In the genomic region with DNA sequence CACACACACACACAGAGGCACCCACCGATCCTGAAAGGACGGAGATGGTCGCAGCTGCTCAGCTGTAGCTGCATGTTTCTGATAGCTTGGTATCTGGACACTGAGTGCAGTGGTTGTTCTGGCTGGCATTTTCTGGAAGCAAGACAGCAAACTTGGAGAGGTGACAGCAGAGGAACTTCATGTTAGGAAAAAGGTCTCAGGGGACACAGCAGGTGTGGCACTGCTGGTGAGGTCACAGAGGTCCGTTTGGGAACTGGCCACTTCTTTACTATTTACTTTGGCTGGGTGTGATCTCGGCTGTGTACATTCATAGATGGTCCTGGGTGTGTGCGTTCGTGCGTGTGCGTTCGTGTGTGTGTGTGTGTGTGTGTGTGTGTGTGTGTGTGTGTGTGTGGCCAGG, we compare ENCODE assay signal across 16 mouse cellular contexts. TPM values are rescaled to one million over a fixed set of nuclear protein-coding genes. Genes with fewer than 3 reads are reported as not detected.
DNase-seq lines count a peak whose midpoint lies in the region; ATAC-seq and TF ChIP-seq lines count a peak whose summit lies in the region.
"Had no signal": no experiment of that assay in that cellular context is flagged by ENCODE, and none has a peak within 500 bp of the region (broad histone marks: within the 10 kb centered on the region; RNA-seq: fewer than 3 reads in every experiment).

No protein-coding gene starts in this region.

- H3K4me3 ChIP-seq in heart, adult 2 months = no peak overlapping the region
- H3K4me3 ChIP-seq in lung, postnatal 0 days (ENCODE audit: low read depth, low read length) = no peak overlapping the region
- no peak overlapping the region for H3K4me3 ChIP-seq in lung, adult 2 months (replicated peaks; ENCODE audit: extremely low read depth, low read depth, low read length)
- no peak overlapping the region for H3K4me3 ChIP-seq in intestine, embryonic 16.5 days (ENCODE audit: low read length)
- H3K4me3 ChIP-seq: embryonic facial prominence, embryonic 13.5 days; hindbrain, embryonic 13.5 days; layer of hippocampus, adult 2 months; limb, embryonic 12.5 days; neural tube, embryonic 12.5 days had no signal

- no peak overlapping the region for H3K4me2 ChIP-seq in lung, postnatal 0 days (replicated peaks; ENCODE audit: low read depth, low read length)
- H3K4me2 ChIP-seq in intestine, embryonic 16.5 days (ENCODE audit: low read depth, low read length) = no peak overlapping the region
- H3K4me2 ChIP-seq: embryonic facial prominence, embryonic 13.5 days; hindbrain, embryonic 13.5 days; limb, embryonic 12.5 days; neural tube, embryonic 12.5 days had no signal

- no peak for TF ChIP-seq POLR2A in heart, adult 2 months (IDR thresholded peaks at IDR 0.05; ENCODE audit: insufficient read depth, low read depth, low read length)
- no peak for TF ChIP-seq POLR2A in lung, adult 2 months (IDR thresholded peaks at IDR 0.05; ENCODE audit: borderline replicate concordance, extremely low read depth, low read depth, low read length)

- ATAC-seq in lung, postnatal 0 days = peak; percentile 80
- no peak for ATAC-seq in intestine, embryonic 16.5 days

- H3K27ac ChIP-seq in heart, adult 2 months = no peak overlapping the region
- H3K27ac ChIP-seq in lung, postnatal 0 days (ENCODE audit: low read length) = no peak overlapping the region
- H3K27ac ChIP-seq in intestine, embryonic 16.5 days (ENCODE audit: low read length) = no peak overlapping the region
- H3K27ac ChIP-seq: embryonic facial prominence, embryonic 13.5 days; hindbrain, embryonic 13.5 days; layer of hippocampus, adult 2 months; limb, embryonic 12.5 days; neural tube, embryonic 12.5 days had no signal

- H3K9me3 ChIP-seq in lung, postnatal 0 days (ENCODE audit: low read length) = no peaks in the 10 kb centered on the region
- H3K9me3 ChIP-seq in intestine, embryonic 16.5 days (ENCODE audit: control insufficient read depth, low read length) = no peaks in the 10 kb centered on the region
- H3K9me3 ChIP-seq: embryonic facial prominence, embryonic 13.5 days; hindbrain, embryonic 13.5 days; limb, embryonic 12.5 days; neural tube, embryonic 12.5 days had no signal

- no peak for TF ChIP-seq CTCF in heart, adult 2 months (IDR thresholded peaks at IDR 0.05)
- no peak for TF ChIP-seq CTCF in lung, postnatal 0 days (IDR thresholded peaks at IDR 0.05)
- no peak for TF ChIP-seq CTCF in lung, adult 2 months (IDR thresholded peaks at IDR 0.05; ENCODE audit: insufficient read depth, low read length)

- TF ChIP-seq EP300 in heart, adult 2 months (IDR thresholded peaks at IDR 0.05; ENCODE audit: insufficient read depth, low read depth, low read length) = no peak
- no peak for TF ChIP-seq EP300 in lung, postnatal 0 days (IDR thresholded peaks at IDR 0.05)

- no peak overlapping the region for H3K9ac ChIP-seq in heart, adult 2 months (ENCODE audit: low read depth, low read length)
- no peak overlapping the region for H3K9ac ChIP-seq in lung, postnatal 0 days (replicated peaks; ENCODE audit: low read depth)
- H3K9ac ChIP-seq in intestine, embryonic 16.5 days (ENCODE audit: low read depth, low read length) = no peak overlapping the region
- H3K9ac ChIP-seq: embryonic facial prominence, embryonic 13.5 days; hindbrain, embryonic 13.5 days; limb, embryonic 12.5 days; neural tube, embryonic 12.5 days had no signal

- H3K79me2 ChIP-seq in heart, adult 2 months (replicated peaks; ENCODE audit: control insufficient read depth, insufficient read depth, low read length) = no peaks in the 10 kb centered on the region

- peak; percentile 42 to 59 for DNase-seq in heart, postnatal 10 days
- DNase-seq in heart, adult 2 months = no peak
- DNase-seq in lung, postnatal 0 days (ENCODE audit: low spot score) = peak; percentile 64
- DNase-seq in lung, adult 2 months = no peak
- DNase-seq in lung, postnatal 14 days = peak; percentile 13
- no peak for DNase-seq in thymus, adult 18-20 months
- DNase-seq: cerebellum, adult 8-10 months; gastrocnemius, postnatal 36 days; kidney, adult 18-20 months; thymus, postnatal 25 days had no signal

- intact Hi-C loops in heart, postnatal 10 days (cut with DNase I) = no loop called here
- intact Hi-C loops in heart, adult 2 months (cut with DNase I) = no loop called here

- H3K36me3 ChIP-seq in heart, adult 2 months (ENCODE audit: control insufficient read depth, insufficient read depth, low read length) = no peaks in the 10 kb centered on the region
- no peaks in the 10 kb centered on the region for H3K36me3 ChIP-seq in lung, postnatal 0 days (ENCODE audit: insufficient read depth, low read length)
- H3K36me3 ChIP-seq in intestine, embryonic 16.5 days (ENCODE audit: control insufficient read depth, insufficient read depth, low read length) = no peaks in the 10 kb centered on the region
- H3K36me3 ChIP-seq: embryonic facial prominence, embryonic 13.5 days; hindbrain, embryonic 13.5 days; limb, embryonic 12.5 days; neural tube, embryonic 12.5 days had no signal

- 43% methylated on average over 10 of the region's 10 CpGs for WGBS in heart, adult 2 months
- 59% methylated on average over 10 of the region's 10 CpGs for WGBS in lung, postnatal 0 days
- 49% methylated on average over 10 of the region's 10 CpGs for WGBS in lung, adult 2 months
- WGBS in intestine, embryonic 16.5 days = 58% methylated on average over 10 of the region's 10 CpGs

- no peaks in the 10 kb centered on the region for H3K27me3 ChIP-seq in heart, adult 2 months (ENCODE audit: control insufficient read depth, insufficient read depth, low read length)
- H3K27me3 ChIP-seq in lung, postnatal 0 days (replicated peaks; ENCODE audit: insufficient read depth, low read length) = no peaks in the 10 kb centered on the region
- H3K27me3 ChIP-seq in intestine, embryonic 16.5 days (replicated peaks; ENCODE audit: control insufficient read depth, insufficient read depth, low read length) = no peaks in the 10 kb centered on the region
- H3K27me3 ChIP-seq: embryonic facial prominence, embryonic 13.5 days; hindbrain, embryonic 13.5 days; limb, embryonic 12.5 days; neural tube, embryonic 12.5 days had no signal

- H3K4me1 ChIP-seq in heart, adult 2 months (ENCODE audit: control insufficient read depth, insufficient read depth, low read length) = peaks cover 10% of the 10 kb centered on the region
- H3K4me1 ChIP-seq in lung, postnatal 0 days (ENCODE audit: insufficient read depth, low read depth, low read length) = peaks cover 9% of the 10 kb centered on the region
- H3K4me1 ChIP-seq in lung, adult 2 months (ENCODE audit: control insufficient read depth, insufficient read depth, low read length) = peaks cover 13% of the 10 kb centered on the region
- peaks cover 24% of the 10 kb centered on the region for H3K4me1 ChIP-seq in intestine, embryonic 16.5 days (ENCODE audit: control insufficient read depth, insufficient read depth, low read length)

RNA-seq across cellular contexts. Expression of gene Skil, which starts 15.4 kb away (rescaled TPM):
- 10 to 100 TPM; 25.9 to 26.9 TPM for total RNA-seq in heart, postnatal 10 days (2021)
- 10 to 100 TPM; 14.2 to 15.4 TPM for total RNA-seq in heart, adult 2 months (2021)
- 8.0 and 13.8 TPM in 2 replicates for polyA plus RNA-seq in heart, adult 2 months (2012; rRNA removed)
- polyA plus RNA-seq in lung, postnatal 0 days (2015; fragmentation: Nextera tagmentation; extraction: Ambion mirVana) = 24.8 and 29.6 TPM in 2 replicates
- polyA plus RNA-seq in lung, adult 2 months (2012; rRNA removed) = 6.9 and 11.1 TPM in 2 replicates
- 14.2 and 15.9 TPM in 2 replicates for polyA plus RNA-seq in intestine, embryonic 16.5 days (2015; fragmentation: Nextera tagmentation; extraction: Ambion mirVana)

Comparison
In these comparisons a context has a peak if more than half of its experiments do, and no peak if none do; other contexts are left out.
1. DNase-seq: peak in heart, postnatal 10 days (2 of 2), lung, postnatal 0 days (single experiment) and lung, postnatal 14 days (single experiment); none in heart, adult 2 months (0 of 2), lung, adult 2 months (single experiment) and thymus, adult 18-20 months (0 of 2).